Mouse (Mus musculus): ENCODE data around the gene Crygb.

- TF ChIP-seq CTCF (IDR thresholded peaks at IDR 0.05; ENCODE audit: low read depth) (no peak), EP300 (IDR thresholded peaks at IDR 0.05; ENCODE audit: low read depth) (no peak)
Measured at GRCm38 (mm10) chr1:65113536-65114172, 31.6 kb upstream of the Crygb start.
